Mouse (Mus musculus) adrenal gland, adult 18-20 months (tissue): ENCODE results near the gene Gm45799. TPM values are rescaled to one million over a fixed set of nuclear protein-coding genes. Genes with fewer than 3 reads are reported as not detected.

Source experiments
- DNase-seq, 2 experiments: peaks; one replicate each; pipeline ENCODE4 v3.0.0; 2021 to 2022; ENCODE audit warnings: low spot score in 2 of 2
- total RNA-seq, 2 experiments: library from RNA; stranded (reverse); gene quantifications; 1 replicate in 1 of 2; 2 replicates in 1 of 2; pipeline ENCODE4 v1.2.3; 2021

Gene Gm45799
- total RNA-seq, 2 experiments from 2014 or later, result 5.1 to 7.2 TPM

GRCm38 (mm10) chr7:105640894-105641255, 523 bp downstream of the Gm45799 start:
- peak in 1 of 2 experiments; percentile 47 for DNase-seq

- no peak for DNase-seq
Observed at GRCm38 (mm10) chr7:105641936-105642335, 1.6 kb downstream of the Gm45799 start.

GRCm38 (mm10) chr7:105650639-105651435, 10.5 kb downstream of the Gm45799 start, which contains the start of gene Dnhd1:
TSS of gene Dnhd1 (plus strand) at chr7:105650827.
- DNase-seq, result peak; percentile 63 to 64

GRCm38 (mm10) chr7:105685541-105686197, 45.3 kb downstream of the Gm45799 start:
- no peak for DNase-seq

GRCm38 (mm10) chr7:105690875-105691274, 50.5 kb downstream of the Gm45799 start:
- no peak for DNase-seq

GRCm38 (mm10) chr7:105703184-105703583, 62.8 kb downstream of the Gm45799 start:
- no peak for DNase-seq

GRCm38 (mm10) chr7:105703816-105704215, 63.5 kb downstream of the Gm45799 start:
- DNase-seq, result no peak

- DNase-seq, result no peak
Observed at GRCm38 (mm10) chr7:105708733-105709132, 68.4 kb downstream of the Gm45799 start.

- DNase-seq, result no peak
Observed at GRCm38 (mm10) chr7:105715366-105715765, 75.0 kb downstream of the Gm45799 start.

- no peak for DNase-seq
Observed at GRCm38 (mm10) chr7:105721916-105722315, 81.6 kb downstream of the Gm45799 start.

- no peak for DNase-seq
Observed at GRCm38 (mm10) chr7:105726144-105726979, 86.0 kb downstream of the Gm45799 start.

GRCm38 (mm10) chr7:105726980-105727325, 86.6 kb downstream of the Gm45799 start:
- DNase-seq, result no peak

- DNase-seq, result no peak
Observed at GRCm38 (mm10) chr7:105728701-105729428, 88.5 kb downstream of the Gm45799 start.

- no peak for DNase-seq
Observed at GRCm38 (mm10) chr7:105733836-105734235, 93.5 kb downstream of the Gm45799 start.

Other genes with a start within 250 kb of the Gm45799 start
- gene Fam160a2, start 240.5 kb upstream of the Gm45799 start, total RNA-seq, result 10 to 100 TPM; 25.6 to 26.9 TPM
- not detected for gene Cnga4, start 236.0 kb upstream of the Gm45799 start, total RNA-seq
- not detected for gene Cckbr, start 214.8 kb upstream of the Gm45799 start, total RNA-seq
- 10 to 100 TPM; 53.5 to 63.7 TPM for gene Cavin3, start 158.3 kb upstream of the Gm45799 start, total RNA-seq
- 10 to 100 TPM; 50.3 to 54.5 TPM for gene Smpd1, start 86.2 kb upstream of the Gm45799 start, total RNA-seq
- 10 to 100 TPM; 14.3 to 15.7 TPM for gene Apbb1, start 58.9 kb upstream of the Gm45799 start, total RNA-seq
- under 1 TPM; 0.38 to 0.66 TPM for gene Hpx, start 40.4 kb upstream of the Gm45799 start, total RNA-seq
- 10 to 100 TPM; 25.0 to 31.6 TPM for gene Trim3, start 7.0 kb upstream of the Gm45799 start, total RNA-seq
- gene Timm10b, start 496 bp upstream of the Gm45799 start, total RNA-seq, result 10 to 100 TPM; 83.2 to 98.0 TPM
- 10 to 100 TPM; 54.7 to 57.4 TPM for gene Arfip2, start 136 bp upstream of the Gm45799 start, total RNA-seq
- 1 to 10 TPM; 2.3 to 2.9 TPM for gene Dnhd1, start 10.3 kb downstream of the Gm45799 start, total RNA-seq
- 100 to 1,000 TPM; 121 to 142 TPM for gene Ilk, start 96.0 kb downstream of the Gm45799 start, total RNA-seq
- 10 to 100 TPM; 21.5 to 25.0 TPM for gene Rrp8, start 96.8 kb downstream of the Gm45799 start, total RNA-seq
- gene Taf10, start 103.8 kb downstream of the Gm45799 start, total RNA-seq, result 100 to 1,000 TPM; 206 to 214 TPM
- 100 to 1,000 TPM in 1 of 2 experiments, 10 to 100 TPM in 1; 91.0 to 112 TPM for gene Tpp1, start 111.7 kb downstream of the Gm45799 start, total RNA-seq
- 1 to 10 TPM; 4.5 to 4.6 TPM for gene Dchs1, start 147.1 kb downstream of the Gm45799 start, total RNA-seq
- gene Mrpl17, start 170.5 kb downstream of the Gm45799 start, total RNA-seq, result 100 to 1,000 TPM; 155 to 199 TPM